Mouse (Mus musculus): ENCODE measurements around the gene Icosl.

GRCm38 (mm10) chr10:78042096-78042495 is 27.0 kb upstream of the Icosl start:
- TF ChIP-seq GATA1 (IDR thresholded peaks at IDR 0.05; ENCODE audit: low read length) = no peak
- no peak for TF ChIP-seq TAL1 (IDR thresholded peaks at IDR 0.05; ENCODE audit: low read length)

All from erythroblast, embryonic 14.5 days (primary cell).